Mouse (Mus musculus): ENCODE data around the gene Clec12a.

The Clec12a gene

GRCm38 (mm10) chr6:129369374-129370132 is 27.1 kb downstream of the Clec12a start:
- DNase-seq (ENCODE audit: inconsistent age in 2 of 2, low spot score in 1 of 2), result no peak

GRCm38 (mm10) chr6:129374937-129375471 is 32.5 kb downstream of the Clec12a start:
- no peak for DNase-seq (ENCODE audit: inconsistent age in 2 of 2, low spot score in 1 of 2)

- no peak for DNase-seq (ENCODE audit: inconsistent age in 2 of 2, low spot score in 1 of 2)
Measured at GRCm38 (mm10) chr6:129380454-129380853, 38.0 kb downstream of the Clec12a start.

GRCm38 (mm10) chr6:129381736-129382135 is 39.2 kb downstream of the Clec12a start:
- no peak for DNase-seq (ENCODE audit: inconsistent age in 2 of 2, low spot score in 1 of 2)

GRCm38 (mm10) chr6:129383466-129383865 is 41.0 kb downstream of the Clec12a start:
- no peak for DNase-seq (ENCODE audit: inconsistent age in 2 of 2, low spot score in 1 of 2)

GRCm38 (mm10) chr6:129385000-129385399 is 42.5 kb downstream of the Clec12a start:
- no peak for DNase-seq (ENCODE audit: inconsistent age in 2 of 2, low spot score in 1 of 2)

GRCm38 (mm10) chr6:129385774-129386173 is 43.3 kb downstream of the Clec12a start, which contains the start of gene Clec12b:
Gene Clec12b (minus strand): TSS chr6:129385874.
- no peak for DNase-seq (ENCODE audit: inconsistent age in 2 of 2, low spot score in 1 of 2)

- peak in 1 of 2 experiments; percentile 51 for DNase-seq (ENCODE audit: inconsistent age in 2 of 2, low spot score in 1 of 2)
Measured at GRCm38 (mm10) chr6:129393087-129393720, 50.7 kb downstream of the Clec12a start.

- no peak for DNase-seq (ENCODE audit: inconsistent age in 2 of 2, low spot score in 1 of 2)
Measured at GRCm38 (mm10) chr6:129393732-129394131, 51.2 kb downstream of the Clec12a start.

- no peak for DNase-seq (ENCODE audit: inconsistent age in 2 of 2, low spot score in 1 of 2)
Measured at GRCm38 (mm10) chr6:129396997-129397396, 54.5 kb downstream of the Clec12a start, which contains the start of gene Clec1b. Gene Clec1b (plus strand): TSS chr6:129397297.

GRCm38 (mm10) chr6:129399945-129400344 is 57.5 kb downstream of the Clec12a start:
- DNase-seq (ENCODE audit: inconsistent age in 2 of 2, low spot score in 1 of 2), result peak; percentile 20 to 63

GRCm38 (mm10) chr6:129402404-129402803 is 59.9 kb downstream of the Clec12a start:
- DNase-seq (ENCODE audit: inconsistent age in 2 of 2, low spot score in 1 of 2), result no peak

- DNase-seq (ENCODE audit: inconsistent age in 2 of 2, low spot score in 1 of 2), result no peak
Measured at GRCm38 (mm10) chr6:129403391-129403790, 60.9 kb downstream of the Clec12a start.

GRCm38 (mm10) chr6:129405999-129406398 is 63.5 kb downstream of the Clec12a start:
- no peak for DNase-seq (ENCODE audit: inconsistent age in 2 of 2, low spot score in 1 of 2)

- DNase-seq (ENCODE audit: inconsistent age in 2 of 2, low spot score in 1 of 2), result peak in 1 of 2 experiments; percentile 24
Measured at GRCm38 (mm10) chr6:129407324-129407723, 64.8 kb downstream of the Clec12a start.

- no peak for DNase-seq (ENCODE audit: inconsistent age in 2 of 2, low spot score in 1 of 2)
Measured at GRCm38 (mm10) chr6:129408562-129408961, 66.1 kb downstream of the Clec12a start, which contains the start of gene Clec9a. Gene Clec9a (plus strand): TSS chr6:129408862.

- DNase-seq (ENCODE audit: inconsistent age in 2 of 2, low spot score in 1 of 2), result no peak
Measured at GRCm38 (mm10) chr6:129414177-129414576, 71.7 kb downstream of the Clec12a start.

Measured in adrenal gland, adult (tissue).